Mouse (Mus musculus) urinary bladder, postnatal 25 days (tissue): ENCODE data around the gene Pcnp.
A peak's percentile ranks its signal among the peaks of the same experiment; 100 is the strongest.
"Not testable (repeated sequence)": the region's sequence is repeated elsewhere in the genome, so short reads cannot be mapped to it uniquely, and the experiment has no call there.

Experiments
- DNase-seq: peaks from one replicate; pipeline ENCODE4 v3.0.0; 2022; ENCODE audit warnings: low spot score

The Pcnp gene

GRCm38 (mm10) chr16:56029661-56030082 is at the start of gene Pcnp:
TSS of gene Pcnp (minus strand) at chr16:56029739.
- DNase-seq: peak; percentile 96

- no peak for DNase-seq
Observed at GRCm38 (mm10) chr16:56076121-56076869, 46.8 kb upstream of the Pcnp start.

- DNase-seq: peak; percentile 71
Observed at GRCm38 (mm10) chr16:56075222-56076111, 45.9 kb upstream of the Pcnp start.

- DNase-seq: no peak
Observed at GRCm38 (mm10) chr16:56074565-56074964, 45.0 kb upstream of the Pcnp start.

GRCm38 (mm10) chr16:56074122-56074521 is 44.6 kb upstream of the Pcnp start:
- DNase-seq: no peak

GRCm38 (mm10) chr16:56073150-56073549 is 43.6 kb upstream of the Pcnp start:
- DNase-seq: not testable (repeated sequence)

GRCm38 (mm10) chr16:56072533-56072932 is 43.0 kb upstream of the Pcnp start:
- no peak for DNase-seq

- DNase-seq: no peak
Observed at GRCm38 (mm10) chr16:56071317-56072232, 42.0 kb upstream of the Pcnp start.

GRCm38 (mm10) chr16:56068523-56069070 is 39.1 kb upstream of the Pcnp start:
- DNase-seq: no peak

- no peak for DNase-seq
Observed at GRCm38 (mm10) chr16:56066113-56066512, 36.6 kb upstream of the Pcnp start.

GRCm38 (mm10) chr16:56064334-56064990 is 34.9 kb upstream of the Pcnp start:
- peak; percentile 13 for DNase-seq

GRCm38 (mm10) chr16:56062981-56063380 is 33.4 kb upstream of the Pcnp start:
- DNase-seq: no peak

GRCm38 (mm10) chr16:56061995-56062594 is 32.6 kb upstream of the Pcnp start:
- DNase-seq: no peak

GRCm38 (mm10) chr16:56058151-56058550 is 28.6 kb upstream of the Pcnp start:
- no peak for DNase-seq

- no peak for DNase-seq
Observed at GRCm38 (mm10) chr16:56056944-56057590, 27.5 kb upstream of the Pcnp start.

GRCm38 (mm10) chr16:56055911-56056310 is 26.4 kb upstream of the Pcnp start:
- DNase-seq: no peak

- not testable (repeated sequence) for DNase-seq
Observed at GRCm38 (mm10) chr16:56048038-56048437, 18.5 kb upstream of the Pcnp start, which contains the start of gene Senp7. TSS of gene Senp7 (plus strand) at chr16:56048338.

- no peak for DNase-seq
Observed at GRCm38 (mm10) chr16:56038090-56038489, 8.6 kb upstream of the Pcnp start.

- DNase-seq: peak; percentile 95
Observed at GRCm38 (mm10) chr16:56037138-56038010, 7.8 kb upstream of the Pcnp start, which contains the start of gene Trmt10c. TSS of gene Trmt10c (minus strand) at chr16:56037819.
